Mouse (Mus musculus) small intestine, adult 2 months (tissue): ENCODE measurements at regions not wholly inside any gene's neighbourhood (a gene's known extent, or its start where the extent isn't known, plus 50 kb on each side); places are given as distances from the start of the nearest gene placed in this dataset.

Source experiments
- H3K27ac ChIP-seq: fragments of 200-500 bp; 2 replicates; pipeline ENCODE4 v1.5.1; 2012; ENCODE audit warnings: low read depth, low read length, control low read depth, inconsistent platforms; ENCODE audit not compliant: insufficient read depth
- H3K27me3 ChIP-seq: fragments of 200-500 bp; 2 replicates; pipeline ENCODE4 v1.6.1; 2012; ENCODE audit warnings: mild to moderate bottlenecking, moderate library complexity, low read length, inconsistent platforms; ENCODE audit not compliant: control insufficient read depth, insufficient read depth
- H3K36me3 ChIP-seq: fragments of 200-500 bp; 2 replicates; pipeline ENCODE4 v1.6.1; 2012; ENCODE audit warnings: mild to moderate bottlenecking, low read length, control low read depth, inconsistent platforms; ENCODE audit not compliant: control insufficient read depth, insufficient read depth
- H3K4me1 ChIP-seq: fragments of 200-500 bp; 2 replicates; pipeline ENCODE4 v1.6.1; 2012; ENCODE audit warnings: low read length, inconsistent platforms, mixed read lengths; ENCODE audit not compliant: control insufficient read depth, insufficient read depth, insufficient read length
- H3K4me3 ChIP-seq: fragments of 200-500 bp; 2 replicates; pipeline ENCODE4 v1.5.1; 2012; ENCODE audit warnings: low read depth, mild to moderate bottlenecking, control low read depth, inconsistent platforms, low read length, moderate library complexity
- CTCF ChIP-seq: fragments of 200-500 bp; IDR thresholded peaks from 2 replicates; pipeline ENCODE4 v1.5.1; 2012; ENCODE audit warnings: low read depth, mild to moderate bottlenecking, control low read depth, inconsistent platforms, low read length, moderate library complexity, mixed read lengths; ENCODE audit not compliant: insufficient replicate concordance, insufficient read length; ENCODE audit errors: extremely low read depth
- POLR2A ChIP-seq: fragments of 200-500 bp; IDR thresholded peaks from 2 replicates; pipeline ENCODE4 v1.6.1; 2012; ENCODE audit warnings: low read depth, mild to moderate bottlenecking, control low read depth, inconsistent platforms, low read length, moderate library complexity
- WGBS: fragments of 180-500 bp; shearing (Covaris S2); methylation state at CpG from one replicate; pipeline ENCODE4 v1.1.7; 2018; 5-methylcytosine and 5-hydroxymethylcytosine counted together

GRCm38 (mm10) chr2:167792330-167792729 is 102.7 kb upstream of the Tmem189 start:
- no peak for TF ChIP-seq POLR2A
- no peak for TF ChIP-seq CTCF
- Histone ChIP-seq H3K36me3 (no peaks in the 10 kb centered on the region), H3K4me3 (no peak overlapping the region), H3K27me3 (no peaks in the 10 kb centered on the region), H3K27ac (no peak overlapping the region), H3K4me1 (peaks cover 16% of the 10 kb centered on the region)
- WGBS: 41% methylated on average over 3 of the region's 3 CpGs

GRCm38 (mm10) chr2:167789471-167789923 is 99.9 kb upstream of the Tmem189 start:
- no peak overlapping the region for H3K27ac ChIP-seq
- WGBS: 88% methylated on average over 11 of the region's 11 CpGs
- no peaks in the 10 kb centered on the region for H3K36me3 ChIP-seq
- H3K27me3 ChIP-seq: no peaks in the 10 kb centered on the region
- TF ChIP-seq CTCF: no peak
- no peak for TF ChIP-seq POLR2A
- no peak overlapping the region for H3K4me3 ChIP-seq
- peaks cover 16% of the 10 kb centered on the region for H3K4me1 ChIP-seq

- WGBS: 86% methylated on average over 5 of the region's 5 CpGs
- Histone ChIP-seq H3K27me3 (no peaks in the 10 kb centered on the region), H3K4me3 (no peak overlapping the region), H3K4me1 (peaks cover 22% of the 10 kb centered on the region), H3K27ac (no peak overlapping the region), H3K36me3 (no peaks in the 10 kb centered on the region)
- TF ChIP-seq POLR2A: no peak
- TF ChIP-seq CTCF: no peak
These were observed 97.3 kb upstream of the Tmem189 start for GRCm38 (mm10) chr2:167786951-167787350.

- H3K27me3 ChIP-seq: no peaks in the 10 kb centered on the region
- no peak overlapping the region for H3K27ac ChIP-seq
- 88% methylated on average over 13 of the region's 13 CpGs for WGBS
- H3K4me3 ChIP-seq: no peak overlapping the region
- H3K4me1 ChIP-seq: peaks cover 23% of the 10 kb centered on the region
- TF ChIP-seq POLR2A (no peak), CTCF (no peak)
- no peaks in the 10 kb centered on the region for H3K36me3 ChIP-seq
These were observed 94.7 kb upstream of the Tmem189 start for GRCm38 (mm10) chr2:167784353-167784752.

GRCm38 (mm10) chr2:167783374-167783773 is 93.8 kb upstream of the Tmem189 start:
- Histone ChIP-seq H3K4me3 (no peak overlapping the region), H3K27me3 (no peaks in the 10 kb centered on the region), H3K27ac (no peak overlapping the region), H3K36me3 (no peaks in the 10 kb centered on the region), H3K4me1 (peaks cover 26% of the 10 kb centered on the region)
- TF ChIP-seq POLR2A: no peak
- no peak for TF ChIP-seq CTCF
- 27% methylated on average over 3 of the region's 3 CpGs for WGBS

DNA sequence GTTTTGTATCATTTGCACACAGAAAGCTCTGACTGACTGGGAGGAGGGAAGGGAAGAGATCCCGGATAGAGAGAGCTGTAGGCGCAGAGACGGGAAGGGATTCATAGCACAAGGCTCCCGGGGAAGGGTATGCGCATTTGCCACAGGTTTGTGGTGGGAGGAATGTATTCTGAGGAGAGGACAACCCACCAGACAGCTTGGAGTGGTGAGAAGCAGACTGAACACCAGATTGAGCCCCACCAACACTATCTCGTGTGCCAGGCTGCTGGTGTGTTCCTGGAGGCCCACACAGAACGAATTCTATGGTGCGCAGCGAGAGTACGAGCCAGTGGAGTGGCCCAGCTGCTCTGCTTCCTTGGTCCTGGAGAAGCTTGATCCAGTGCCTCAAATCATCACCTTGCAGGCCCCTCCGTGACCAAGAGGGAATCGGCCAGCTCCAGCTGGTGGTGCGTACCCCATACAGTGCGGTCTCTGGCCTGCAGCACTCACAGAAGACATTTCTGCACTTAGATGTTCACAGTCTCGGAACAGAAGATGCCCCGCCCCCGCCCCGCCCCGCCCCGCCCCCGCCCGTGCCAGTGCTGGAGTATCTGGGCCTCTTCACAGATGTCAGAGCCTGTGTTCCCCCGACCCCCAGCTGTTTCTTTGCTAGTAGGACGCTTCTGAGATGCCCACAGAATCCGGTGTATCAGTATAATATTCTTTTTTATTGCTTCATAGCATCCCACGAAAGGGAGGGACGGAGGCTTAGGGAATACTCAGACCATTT is 92.8 kb upstream of the Tmem189 start:
- H3K27ac ChIP-seq: no peak overlapping the region
- H3K4me1 ChIP-seq: peaks cover 31% of the 10 kb centered on the region
- 55% methylated on average over 27 of the region's 27 CpGs for WGBS
- no peaks in the 10 kb centered on the region for H3K36me3 ChIP-seq
- H3K4me3 ChIP-seq: no peak overlapping the region
- TF ChIP-seq POLR2A (no peak), CTCF (no peak)
- no peaks in the 10 kb centered on the region for H3K27me3 ChIP-seq

DNA sequence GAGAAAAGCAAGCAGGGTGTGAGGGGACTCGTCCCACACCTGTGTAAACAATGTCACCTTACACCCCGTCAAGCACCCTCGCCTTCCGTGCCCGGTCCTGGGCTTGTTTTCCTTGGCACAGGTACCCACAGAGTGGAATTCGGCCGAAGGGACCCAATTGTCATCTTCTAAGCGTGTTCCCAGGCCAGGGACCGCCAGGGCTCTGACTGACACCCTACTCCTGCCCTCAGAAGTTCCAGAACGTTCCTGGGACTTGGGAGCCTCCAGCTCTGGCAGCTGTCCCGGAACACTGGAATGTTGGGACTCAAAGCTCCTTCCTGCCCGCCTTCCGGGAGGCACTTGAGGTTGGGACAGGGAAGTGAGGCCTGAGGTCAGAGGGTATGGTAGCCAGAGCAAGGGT is 91.9 kb upstream of the Tmem189 start:
- Histone ChIP-seq H3K4me3 (no peak overlapping the region), H3K27ac (peak overlapping the region; percentile 53), H3K4me1 (peaks cover 37% of the 10 kb centered on the region), H3K36me3 (no peaks in the 10 kb centered on the region), H3K27me3 (no peaks in the 10 kb centered on the region)
- TF ChIP-seq CTCF: no peak
- TF ChIP-seq POLR2A: no peak; the same call in 1 of the 2 replicates
- 15% methylated on average over 13 of the region's 13 CpGs for WGBS
